Mouse (Mus musculus) hindbrain, embryonic 13.5 days (tissue): ENCODE results near the gene Uqcr10. TPM values are rescaled to one million over a fixed set of nuclear protein-coding genes. Genes with fewer than 3 reads are reported as not detected.

Experiments used
- ATAC-seq: fragments of 200-750 bp; cut with Nextera tagmentation; 2 replicates; pipeline ENCODE4 v1.8.0; 2017; ENCODE audit warnings: moderate TSS enrichment; ENCODE audit not compliant: low FRiP score
- H3K27ac ChIP-seq: fragments of 300-500 bp; sonication (generic); 2 replicates; pipeline ENCODE4 v1.5.1; 2015; ENCODE audit warnings: inconsistent platforms, mild to moderate bottlenecking, moderate library complexity
- H3K27me3 ChIP-seq: fragments of 300-500 bp; sonication (generic); 2 replicates; pipeline ENCODE4 v1.6.1; 2015; ENCODE audit warnings: mild to moderate bottlenecking, inconsistent platforms
- H3K36me3 ChIP-seq: fragments of 300-500 bp; sonication (generic); 2 replicates; pipeline ENCODE4 v1.6.1; 2015; ENCODE audit warnings: mild to moderate bottlenecking, inconsistent platforms
- H3K4me1 ChIP-seq: fragments of 300-500 bp; sonication (generic); replicated peaks from 2 replicates; pipeline ENCODE4 v1.6.1; 2015; ENCODE audit warnings: inconsistent platforms
- H3K4me2 ChIP-seq: fragments of 300-500 bp; sonication (generic); 2 replicates; pipeline ENCODE4 v1.6.1; 2015; ENCODE audit warnings: inconsistent platforms, mild to moderate bottlenecking, moderate library complexity
- H3K4me3 ChIP-seq: fragments of 300-500 bp; sonication (generic); 2 replicates; pipeline ENCODE4 v1.5.1; 2015; ENCODE audit warnings: mild to moderate bottlenecking, inconsistent platforms
- H3K9ac ChIP-seq: fragments of 300-500 bp; sonication (generic); 2 replicates; pipeline ENCODE4 v1.6.1; 2015; ENCODE audit warnings: mild to moderate bottlenecking, inconsistent platforms
- H3K9me3 ChIP-seq: fragments of 300-500 bp; sonication (generic); 2 replicates; pipeline ENCODE4 v1.6.1; 2016; ENCODE audit warnings: inconsistent platforms
- WGBS: fragments of 180-500 bp; shearing (Covaris S2); methylation state at CpG from one replicate; pipeline ENCODE4 v1.1.7; 2015; 5-methylcytosine and 5-hydroxymethylcytosine counted together
- polyA plus RNA-seq: library from polyadenylated mRNA; unstranded; fragments of >200 nt; fragmentation: Nextera tagmentation; extraction: Ambion mirVana; gene quantifications from 2 replicates; pipeline ENCODE4 v1.2.1, GENCODE M21; 2015

Uqcr10 gene
- polyA plus RNA-seq, 1 experiment from 2014 or later = 541 TPM

- 95% methylated on average over 5 of the region's 5 CpGs for WGBS
Measured at GRCm38 (mm10) chr11:4685510-4685909, 18.6 kb downstream of the Uqcr10 start.

GRCm38 (mm10) chr11:4685071-4685470, 19.1 kb downstream of the Uqcr10 start:
- ATAC-seq = no peak
- peaks cover 49% of the 10 kb centered on the region for H3K36me3 ChIP-seq
- no peak overlapping the region for H3K9ac ChIP-seq
- H3K9me3 ChIP-seq = no peaks in the 10 kb centered on the region
- H3K4me1 ChIP-seq = no peaks in the 10 kb centered on the region
- no peak overlapping the region for H3K4me3 ChIP-seq
- H3K4me2 ChIP-seq = no peak overlapping the region
- no peak overlapping the region for H3K27ac ChIP-seq
- whole genome bisulfite sequencing = 80% methylated on average over 4 of the region's 4 CpGs
- no peaks in the 10 kb centered on the region for H3K27me3 ChIP-seq

More at GRCm38 (mm10) chr11:4685510-4685909, 18.6 kb downstream of the Uqcr10 start:
- Histone ChIP-seq H3K9me3 (no peaks in the 10 kb centered on the region), H3K36me3 (peaks cover 44% of the 10 kb centered on the region), H3K27ac (no peak overlapping the region), H3K27me3 (no peaks in the 10 kb centered on the region), H3K4me3 (no peak overlapping the region), H3K4me2 (no peak overlapping the region), H3K4me1 (no peaks in the 10 kb centered on the region), H3K9ac (no peak overlapping the region; the same call in 1 of the 2 replicates)
- ATAC-seq = no peak

- H3K36me3 ChIP-seq = peaks cover 57% of the 10 kb centered on the region
- WGBS = 73% methylated on average over 6 of the region's 6 CpGs
Measured at GRCm38 (mm10) chr11:4684186-4684585, 20.0 kb downstream of the Uqcr10 start.

GRCm38 (mm10) chr11:4683516-4683915, 20.6 kb downstream of the Uqcr10 start:
- no peaks in the 10 kb centered on the region for H3K27me3 ChIP-seq

More at GRCm38 (mm10) chr11:4684186-4684585, 20.0 kb downstream of the Uqcr10 start:
- H3K4me2 ChIP-seq = no peak overlapping the region
- no peaks in the 10 kb centered on the region for H3K9me3 ChIP-seq
- H3K4me1 ChIP-seq = peaks cover 4% of the 10 kb centered on the region; the same call in 1 of the 2 replicates
- no peaks in the 10 kb centered on the region for H3K27me3 ChIP-seq
- H3K4me3 ChIP-seq = no peak overlapping the region
- no peak overlapping the region for H3K9ac ChIP-seq
- H3K27ac ChIP-seq = no peak overlapping the region
- ATAC-seq = no peak

GRCm38 (mm10) chr11:4680126-4680525, 24.0 kb downstream of the Uqcr10 start:
- ATAC-seq = no peak
- no peak overlapping the region for H3K4me3 ChIP-seq
- peaks cover 86% of the 10 kb centered on the region for H3K36me3 ChIP-seq
- H3K4me2 ChIP-seq = no peak overlapping the region
- H3K27ac ChIP-seq = no peak overlapping the region
- no peaks in the 10 kb centered on the region for H3K27me3 ChIP-seq
- 58% methylated on average over 3 of the region's 3 CpGs for WGBS
- H3K9me3 ChIP-seq = no peaks in the 10 kb centered on the region
- H3K4me1 ChIP-seq = peaks cover 4% of the 10 kb centered on the region; the same call in 1 of the 2 replicates
- no peak overlapping the region for H3K9ac ChIP-seq

More at GRCm38 (mm10) chr11:4683516-4683915, 20.6 kb downstream of the Uqcr10 start:
- peaks cover 64% of the 10 kb centered on the region for H3K36me3 ChIP-seq
- no peaks in the 10 kb centered on the region for H3K9me3 ChIP-seq
- no peak overlapping the region for H3K4me2 ChIP-seq
- ATAC-seq = no peak
- H3K4me3 ChIP-seq = no peak overlapping the region
- no peak overlapping the region for H3K9ac ChIP-seq
- WGBS = 94% methylated on average over 6 of the region's 6 CpGs
- no peak overlapping the region for H3K27ac ChIP-seq
- peaks cover 4% of the 10 kb centered on the region; the same call in 1 of the 2 replicates for H3K4me1 ChIP-seq

GRCm38 (mm10) chr11:4679441-4679832, 24.7 kb downstream of the Uqcr10 start:
- Histone ChIP-seq H3K36me3 (peaks cover 88% of the 10 kb centered on the region), H3K4me2 (no peak overlapping the region), H3K9ac (no peak overlapping the region), H3K4me3 (no peak overlapping the region), H3K9me3 (no peaks in the 10 kb centered on the region), H3K27me3 (no peaks in the 10 kb centered on the region), H3K4me1 (peaks cover 4% of the 10 kb centered on the region; the same call in 1 of the 2 replicates), H3K27ac (no peak overlapping the region)
- ATAC-seq = no peak
- WGBS = 94% methylated on average over 12 of the region's 12 CpGs

- WGBS = 82% methylated on average over 13 of the region's 13 CpGs
- 0 out of 2 replicates have a peak, but pooled peaks have one; percentile 61 for ATAC-seq
- no peaks in the 10 kb centered on the region for H3K27me3 ChIP-seq
- H3K4me2 ChIP-seq = no peak overlapping the region
- peak overlapping the region; percentile 23; the same call in 1 of the 2 replicates for H3K27ac ChIP-seq
- H3K4me3 ChIP-seq = no peak overlapping the region
- H3K4me1 ChIP-seq = peaks cover 4% of the 10 kb centered on the region; the same call in 1 of the 2 replicates
- H3K9me3 ChIP-seq = no peaks in the 10 kb centered on the region
- H3K9ac ChIP-seq = no peak overlapping the region
- H3K36me3 ChIP-seq = peaks cover 89% of the 10 kb centered on the region
Measured at GRCm38 (mm10) chr11:4678700-4679440, 25.3 kb downstream of the Uqcr10 start.

- Histone ChIP-seq H3K9me3 (no peaks in the 10 kb centered on the region), H3K9ac (no peak overlapping the region), H3K36me3 (peaks cover 88% of the 10 kb centered on the region), H3K4me2 (no peak overlapping the region), H3K4me3 (no peak overlapping the region), H3K27ac (no peak overlapping the region), H3K4me1 (peaks cover 4% of the 10 kb centered on the region; the same call in 1 of the 2 replicates), H3K27me3 (no peaks in the 10 kb centered on the region)
- ATAC-seq = no peak
- 91% methylated on average over 7 of the region's 7 CpGs for WGBS
Measured at GRCm38 (mm10) chr11:4677250-4677872, 26.8 kb downstream of the Uqcr10 start.

GRCm38 (mm10) chr11:4675693-4676092, 28.4 kb downstream of the Uqcr10 start:
- Histone ChIP-seq H3K36me3 (peaks cover 81% of the 10 kb centered on the region), H3K9ac (no peak overlapping the region), H3K27me3 (no peaks in the 10 kb centered on the region), H3K27ac (no peak overlapping the region), H3K4me2 (no peak overlapping the region), H3K9me3 (no peaks in the 10 kb centered on the region), H3K4me1 (peaks cover 4% of the 10 kb centered on the region; the same call in 1 of the 2 replicates), H3K4me3 (no peak overlapping the region)
- ATAC-seq = no peak
- WGBS = 96% methylated on average over 6 of the region's 6 CpGs

- Histone ChIP-seq H3K4me1 (peaks cover 4% of the 10 kb centered on the region; the same call in 1 of the 2 replicates), H3K36me3 (peaks cover 81% of the 10 kb centered on the region), H3K4me2 (no peak overlapping the region), H3K9ac (no peak overlapping the region), H3K4me3 (no peak overlapping the region), H3K27me3 (no peaks in the 10 kb centered on the region), H3K27ac (no peak overlapping the region), H3K9me3 (no peaks in the 10 kb centered on the region)
- ATAC-seq = no peak
- WGBS = 90% methylated on average over 6 of the region's 6 CpGs
Measured at GRCm38 (mm10) chr11:4675126-4675562, 29.0 kb downstream of the Uqcr10 start.

- H3K4me2 ChIP-seq = no peak overlapping the region
- H3K4me1 ChIP-seq = no peaks in the 10 kb centered on the region; the same call in 1 of the 2 replicates
- no peak overlapping the region for H3K4me3 ChIP-seq
- no peak for ATAC-seq
- no peak overlapping the region for H3K27ac ChIP-seq
- H3K36me3 ChIP-seq = peaks cover 79% of the 10 kb centered on the region
- H3K27me3 ChIP-seq = no peaks in the 10 kb centered on the region
- H3K9ac ChIP-seq = no peak overlapping the region
- 94% methylated on average over 1 of the region's 1 CpGs for WGBS
- no peaks in the 10 kb centered on the region for H3K9me3 ChIP-seq
Measured at GRCm38 (mm10) chr11:4674593-4674992, 29.5 kb downstream of the Uqcr10 start.

GRCm38 (mm10) chr11:4671736-4672135, 32.4 kb downstream of the Uqcr10 start:
- H3K9me3 ChIP-seq = no peaks in the 10 kb centered on the region
- no peaks in the 10 kb centered on the region for H3K27me3 ChIP-seq
- no peak overlapping the region for H3K4me2 ChIP-seq
- WGBS = 88% methylated on average over 4 of the region's 4 CpGs
- H3K4me3 ChIP-seq = no peak overlapping the region
- H3K9ac ChIP-seq = no peak overlapping the region
- peaks cover 75% of the 10 kb centered on the region for H3K36me3 ChIP-seq
- no peak for ATAC-seq
- no peaks in the 10 kb centered on the region for H3K4me1 ChIP-seq
- no peak overlapping the region for H3K27ac ChIP-seq
